Mouse (Mus musculus) brain, embryonic 14.5 days (tissue): ENCODE measurements around the gene Gm45521.

ENCODE experiments used
- CTCF ChIP-seq: fragments of 200-500 bp; IDR thresholded peaks from 2 replicates; pipeline ENCODE4 v1.5.1; 2012; ENCODE audit warnings: inconsistent platforms, mild to moderate bottlenecking, moderate library complexity, borderline replicate concordance; ENCODE audit not compliant: insufficient read depth, insufficient read length; ENCODE audit errors: extremely low read depth
- POLR2A ChIP-seq: fragments of 200-500 bp; IDR thresholded peaks from 2 replicates; pipeline ENCODE4 v1.6.1; 2012; ENCODE audit warnings: mild to moderate bottlenecking, inconsistent platforms, borderline replicate concordance; ENCODE audit not compliant: poor library complexity, insufficient read depth, insufficient read length, severe bottlenecking; ENCODE audit errors: extremely low read depth

DNA sequence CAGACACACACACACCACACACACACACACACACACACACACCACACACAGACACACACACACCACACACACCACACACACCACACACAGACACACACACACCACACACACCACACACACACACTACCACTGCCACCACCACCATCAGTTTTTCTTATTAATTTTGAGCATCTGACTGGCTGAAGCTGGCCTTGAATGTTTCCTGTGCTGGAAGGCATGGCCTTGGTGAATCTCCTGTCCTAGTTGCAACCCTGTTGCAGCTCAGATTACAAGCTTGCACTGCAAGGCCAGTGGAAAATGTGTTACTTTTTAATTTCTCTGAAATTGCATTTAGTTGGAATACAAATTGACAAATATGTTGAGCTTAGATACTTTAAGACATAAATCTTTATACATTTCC lies 50.0 kb downstream of the Gm45521 start:
- no peak for TF ChIP-seq POLR2A
- TF ChIP-seq CTCF, result no peak
